Mouse (Mus musculus): ENCODE results near the gene Hivep1. TPM values are rescaled to one million over a fixed set of nuclear protein-coding genes. Genes with fewer than 3 reads are reported as not detected.

Gene Hivep1
- polyA plus RNA-seq, 1 experiment from 2014 or later: 4.1 TPM

- WGBS: under 1% methylated on average over 10 of the region's 10 CpGs
- ATAC-seq (replicated peaks; ENCODE audit: extremely low read depth, insufficient read depth, low FRiP score): no peak
- H3K9me3 ChIP-seq (replicated peaks; ENCODE audit: control insufficient read depth, low read length): no peaks in the 10 kb centered on the region
- no peaks in the 10 kb centered on the region for H3K36me3 ChIP-seq (ENCODE audit: control insufficient read depth, insufficient read depth)
- peak overlapping the region; percentile 78 for H3K4me2 ChIP-seq (ENCODE audit: low read depth, low read length)
- H3K4me1 ChIP-seq (ENCODE audit: control insufficient read depth, insufficient read depth, low read length): peaks cover 10% of the 10 kb centered on the region
- peak overlapping the region; percentile 78 for H3K9ac ChIP-seq (ENCODE audit: low read length)
- H3K27ac ChIP-seq (ENCODE audit: low read length): peak overlapping the region; percentile 93
- no peaks in the 10 kb centered on the region for H3K27me3 ChIP-seq (ENCODE audit: control insufficient read depth, insufficient read depth, low read length)
- H3K4me3 ChIP-seq (ENCODE audit: low read length): peak overlapping the region; percentile 75
Measured at GRCm38 (mm10) chr13:42050880-42051201, 980 bp upstream of the Hivep1 start.

GRCm38 (mm10) chr13:42051202-42051906 is 467 bp upstream of the Hivep1 start:
- no peaks in the 10 kb centered on the region for H3K27me3 ChIP-seq (ENCODE audit: control insufficient read depth, insufficient read depth, low read length)
- H3K9ac ChIP-seq (ENCODE audit: low read length): peak overlapping the region; percentile 84
- WGBS: under 1% methylated on average over 22 of the region's 51 CpGs
- H3K4me2 ChIP-seq (ENCODE audit: low read depth, low read length): peak overlapping the region; percentile 80
- peak; percentile 91 for ATAC-seq (replicated peaks; ENCODE audit: extremely low read depth, insufficient read depth, low FRiP score)
- peak overlapping the region; percentile 95 for H3K27ac ChIP-seq (ENCODE audit: low read length)
- H3K4me1 ChIP-seq (ENCODE audit: control insufficient read depth, insufficient read depth, low read length): peaks cover 10% of the 10 kb centered on the region
- H3K36me3 ChIP-seq (ENCODE audit: control insufficient read depth, insufficient read depth): peaks cover 2% of the 10 kb centered on the region
- H3K4me3 ChIP-seq (ENCODE audit: low read length): peak overlapping the region; percentile 75
- no peaks in the 10 kb centered on the region for H3K9me3 ChIP-seq (replicated peaks; ENCODE audit: control insufficient read depth, low read length)

GRCm38 (mm10) chr13:42052696-42053541 is 1.1 kb downstream of the Hivep1 start:
- H3K36me3 ChIP-seq (ENCODE audit: control insufficient read depth, insufficient read depth): peaks cover 10% of the 10 kb centered on the region
- H3K4me2 ChIP-seq (ENCODE audit: low read depth, low read length): peak overlapping the region; percentile 80
- peak overlapping the region; percentile 84 for H3K9ac ChIP-seq (ENCODE audit: low read length)
- H3K4me1 ChIP-seq (ENCODE audit: control insufficient read depth, insufficient read depth, low read length): peaks cover 10% of the 10 kb centered on the region
- H3K4me3 ChIP-seq (ENCODE audit: low read length): peak overlapping the region; percentile 75
- WGBS: under 1% methylated on average over 41 of the region's 41 CpGs
- H3K9me3 ChIP-seq (replicated peaks; ENCODE audit: control insufficient read depth, low read length): no peaks in the 10 kb centered on the region
- H3K27ac ChIP-seq (ENCODE audit: low read length): peak overlapping the region; percentile 95
- ATAC-seq (replicated peaks; ENCODE audit: extremely low read depth, insufficient read depth, low FRiP score): no peak; the same call in 1 of the 2 replicates
- no peaks in the 10 kb centered on the region for H3K27me3 ChIP-seq (ENCODE audit: control insufficient read depth, insufficient read depth, low read length)

GRCm38 (mm10) chr13:42053656-42054055 is 1.8 kb downstream of the Hivep1 start:
- Histone ChIP-seq H3K4me3 (ENCODE audit: low read length) (peak overlapping the region; percentile 75), H3K4me2 (ENCODE audit: low read depth, low read length) (peak overlapping the region; percentile 80), H3K36me3 (ENCODE audit: control insufficient read depth, insufficient read depth) (peaks cover 10% of the 10 kb centered on the region), H3K27me3 (ENCODE audit: control insufficient read depth, insufficient read depth, low read length) (no peaks in the 10 kb centered on the region), H3K27ac (ENCODE audit: low read length) (no peak overlapping the region), H3K4me1 (ENCODE audit: control insufficient read depth, insufficient read depth, low read length) (peaks cover 9% of the 10 kb centered on the region), H3K9me3 (replicated peaks; ENCODE audit: control insufficient read depth, low read length) (no peaks in the 10 kb centered on the region), H3K9ac (ENCODE audit: low read length) (peak overlapping the region; percentile 84)
- 30% methylated on average over 2 of the region's 2 CpGs for WGBS
- ATAC-seq (replicated peaks; ENCODE audit: extremely low read depth, insufficient read depth, low FRiP score): no peak

- 60% methylated on average over 3 of the region's 3 CpGs for WGBS
- H3K4me2 ChIP-seq (ENCODE audit: low read depth, low read length): no peak overlapping the region
Measured at GRCm38 (mm10) chr13:42054138-42054537, 2.3 kb downstream of the Hivep1 start.

GRCm38 (mm10) chr13:42056712-42057332 is 5.0 kb downstream of the Hivep1 start:
- 86% methylated on average over 2 of the region's 2 CpGs for WGBS
- ATAC-seq (replicated peaks; ENCODE audit: extremely low read depth, insufficient read depth, low FRiP score): no peak
- no peaks in the 10 kb centered on the region for H3K9me3 ChIP-seq (replicated peaks; ENCODE audit: control insufficient read depth, low read length)
- H3K27me3 ChIP-seq (ENCODE audit: control insufficient read depth, insufficient read depth, low read length): no peaks in the 10 kb centered on the region
- H3K4me1 ChIP-seq (ENCODE audit: control insufficient read depth, insufficient read depth, low read length): 0 out of 2 replicates have a peak, but pooled peaks cover 3% of the 10 kb centered on the region
- H3K27ac ChIP-seq (ENCODE audit: low read length): no peak overlapping the region
- no peak overlapping the region for H3K4me3 ChIP-seq (ENCODE audit: low read length)
- H3K9ac ChIP-seq (ENCODE audit: low read length): no peak overlapping the region
- peaks cover 16% of the 10 kb centered on the region for H3K36me3 ChIP-seq (ENCODE audit: control insufficient read depth, insufficient read depth)
- no peak overlapping the region for H3K4me2 ChIP-seq (ENCODE audit: low read depth, low read length)

More at GRCm38 (mm10) chr13:42054138-42054537, 2.3 kb downstream of the Hivep1 start:
- H3K9me3 ChIP-seq (replicated peaks; ENCODE audit: control insufficient read depth, low read length): no peaks in the 10 kb centered on the region
- H3K4me3 ChIP-seq (ENCODE audit: low read length): no peak overlapping the region
- H3K36me3 ChIP-seq (ENCODE audit: control insufficient read depth, insufficient read depth): peaks cover 10% of the 10 kb centered on the region
- H3K27ac ChIP-seq (ENCODE audit: low read length): no peak overlapping the region
- H3K27me3 ChIP-seq (ENCODE audit: control insufficient read depth, insufficient read depth, low read length): no peaks in the 10 kb centered on the region
- peaks cover 6% of the 10 kb centered on the region; the same call in 1 of the 2 replicates for H3K4me1 ChIP-seq (ENCODE audit: control insufficient read depth, insufficient read depth, low read length)
- H3K9ac ChIP-seq (ENCODE audit: low read length): no peak overlapping the region
- no peak for ATAC-seq (replicated peaks; ENCODE audit: extremely low read depth, insufficient read depth, low FRiP score)

- Histone ChIP-seq H3K36me3 (ENCODE audit: control insufficient read depth, insufficient read depth) (peaks cover 20% of the 10 kb centered on the region), H3K9ac (ENCODE audit: low read length) (no peak overlapping the region; the same call in 1 of the 2 replicates), H3K4me2 (ENCODE audit: low read depth, low read length) (no peak overlapping the region), H3K4me1 (ENCODE audit: control insufficient read depth, insufficient read depth, low read length) (no peaks in the 10 kb centered on the region), H3K27ac (ENCODE audit: low read length) (no peak overlapping the region), H3K9me3 (replicated peaks; ENCODE audit: control insufficient read depth, low read length) (no peaks in the 10 kb centered on the region), H3K27me3 (ENCODE audit: control insufficient read depth, insufficient read depth, low read length) (no peaks in the 10 kb centered on the region), H3K4me3 (ENCODE audit: low read length) (no peak overlapping the region)
- no peak for ATAC-seq (replicated peaks; ENCODE audit: extremely low read depth, insufficient read depth, low FRiP score)
- WGBS: 88% methylated on average over 10 of the region's 10 CpGs
Measured at GRCm38 (mm10) chr13:42060846-42061630, 9.2 kb downstream of the Hivep1 start.

GRCm38 (mm10) chr13:42064257-42064656 is 12.4 kb downstream of the Hivep1 start:
- Histone ChIP-seq H3K9me3 (replicated peaks; ENCODE audit: control insufficient read depth, low read length) (no peaks in the 10 kb centered on the region), H3K27me3 (ENCODE audit: control insufficient read depth, insufficient read depth, low read length) (no peaks in the 10 kb centered on the region), H3K27ac (ENCODE audit: low read length) (no peak overlapping the region), H3K4me2 (ENCODE audit: low read depth, low read length) (no peak overlapping the region), H3K9ac (ENCODE audit: low read length) (no peak overlapping the region), H3K4me3 (ENCODE audit: low read length) (no peak overlapping the region), H3K36me3 (ENCODE audit: control insufficient read depth, insufficient read depth) (peaks cover 11% of the 10 kb centered on the region; the same call in 1 of the 2 replicates), H3K4me1 (ENCODE audit: control insufficient read depth, insufficient read depth, low read length) (no peaks in the 10 kb centered on the region)
- no peak for ATAC-seq (replicated peaks; ENCODE audit: extremely low read depth, insufficient read depth, low FRiP score)
